Mouse (Mus musculus): ENCODE measurements at regions not wholly inside any gene's neighbourhood (a gene's known extent, or its start where the extent isn't known, plus 50 kb on each side); places are given as distances from the start of the nearest gene placed in this dataset.

DNA sequence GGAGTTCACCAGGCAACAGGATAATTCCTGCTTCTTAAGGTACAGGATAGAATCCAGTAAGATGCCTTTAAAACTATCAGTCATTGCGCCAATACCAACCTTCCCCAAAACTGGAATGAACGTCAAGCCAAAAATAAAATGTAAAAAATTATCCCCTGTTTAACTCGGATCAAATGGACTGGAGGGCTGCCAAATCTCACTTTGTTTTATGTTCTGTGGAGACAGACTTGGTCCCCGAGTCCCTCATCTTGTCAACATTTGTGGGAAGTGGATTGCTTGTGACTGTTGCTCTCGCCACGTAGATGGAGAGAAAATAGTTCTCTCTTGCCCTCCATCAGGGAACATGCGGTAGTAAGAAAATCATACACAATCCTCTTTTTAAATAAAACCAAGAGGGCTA is 322.4 kb downstream of the Hlx start:
- no peak for TF ChIP-seq MYOG (IDR thresholded peaks at IDR 0.05; ENCODE audit: control insufficient read depth, extremely low read depth, insufficient read length)
- no peak for TF ChIP-seq MAX (IDR thresholded peaks at IDR 0.05)
- no peak for TF ChIP-seq CTCF (IDR thresholded peaks at IDR 0.05; ENCODE audit: control insufficient read depth, insufficient read depth, insufficient read length)
- TF ChIP-seq MYOD1 (IDR thresholded peaks at IDR 0.05; ENCODE audit: control insufficient read depth, insufficient read length, low read depth), result no peak
- TF ChIP-seq CEBPB (IDR thresholded peaks at IDR 0.05; ENCODE audit: low read depth), result no peak
- TF ChIP-seq FOSL1 (IDR thresholded peaks at IDR 0.05; ENCODE audit: insufficient read depth, low read length, poor library complexity, severe bottlenecking), result no peak
- TF ChIP-seq USF1 (IDR thresholded peaks at IDR 0.05; ENCODE audit: low read depth), result no peak

All from C2C12 (cell line).